Mouse (Mus musculus): Measurements from ENCODE around the gene Krt28.

DNA sequence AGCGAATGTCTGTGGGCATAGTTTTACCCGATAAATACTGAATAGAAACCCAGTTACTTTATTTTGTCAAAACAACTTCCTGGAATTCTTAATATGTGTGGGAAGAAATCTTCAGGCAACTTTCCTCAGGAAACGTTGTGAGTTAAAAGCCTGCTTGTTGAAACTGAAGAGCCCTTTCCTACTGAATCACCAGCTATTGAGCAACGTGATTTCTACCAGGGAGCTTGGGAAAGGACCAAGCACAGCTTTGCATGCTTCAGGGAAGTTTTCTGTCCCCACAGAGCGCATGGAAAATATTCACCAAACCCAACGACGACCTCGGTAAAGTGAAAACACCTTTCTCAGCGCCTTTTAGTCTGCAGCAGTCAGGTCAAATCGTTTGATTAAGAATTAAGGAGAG, 31.5 kb upstream of the Krt28 start:
- TF ChIP-seq CTCF (IDR thresholded peaks at IDR 0.05; ENCODE audit: borderline replicate concordance, insufficient read depth, low read length) (no peak), POLR2A (IDR thresholded peaks at IDR 0.05; ENCODE audit: low read depth, low read length) (no peak)

Measured in embryonic fibroblast, embryonic 13.5 days (primary cell).